Mouse (Mus musculus) right cerebral cortex, postnatal 25 days (tissue): ENCODE measurements around the gene Parl.

Source experiments
- DNase-seq: peaks from one replicate; pipeline ENCODE4 v3.0.0; 2022

Parl gene

GRCm38 (mm10) chr16:20234406-20234805, 67.8 kb downstream of the Parl start:
- DNase-seq: no peak
